Mouse (Mus musculus) CD4-positive naive resting alpha-beta T cell, adult 57 days (primary cell): ENCODE data around the gene Sema5a. TPM values are rescaled to one million over a fixed set of nuclear protein-coding genes. Genes with fewer than 3 reads are reported as not detected.

Experiments
- total RNA-seq: library from RNA; stranded (reverse); gene quantifications from one replicate; pipeline ENCODE4 v1.2.4, GENCODE M21; 2023

Sema5a gene
- 1.4 TPM for total RNA-seq

DNA sequence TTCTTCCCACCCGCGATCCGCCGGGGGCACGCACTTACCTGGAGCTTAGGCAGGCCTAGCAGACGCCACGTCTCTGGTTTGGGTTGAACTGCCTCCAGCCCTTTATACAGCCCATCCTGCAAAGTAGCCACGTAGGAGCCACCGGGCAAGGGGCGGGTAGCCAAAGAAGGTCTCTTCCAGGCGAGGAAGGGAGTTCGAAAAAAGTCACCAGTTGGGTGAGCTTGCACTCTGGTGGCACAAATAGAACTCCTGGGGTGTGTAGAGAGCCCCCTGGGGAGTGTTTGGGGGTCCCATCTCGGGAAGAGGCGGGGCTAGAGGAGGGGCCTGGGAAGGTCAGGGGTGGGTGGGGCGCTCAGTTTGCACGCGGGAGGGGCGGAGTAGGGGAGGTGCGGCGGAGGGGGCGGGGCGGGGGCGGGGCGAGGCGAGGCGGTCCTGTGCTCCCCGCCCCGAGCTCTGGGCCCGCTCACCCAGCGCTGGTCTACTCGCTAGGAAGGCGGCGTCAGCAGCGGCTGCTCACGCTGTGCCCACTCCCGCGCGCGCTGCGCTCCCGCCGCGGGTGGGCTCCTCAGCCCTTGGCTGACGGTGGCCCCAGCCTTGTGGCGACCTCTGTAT, at the start of gene Sema5a:
Gene Sema5a, plus strand, starts transcription at position 467 of the 612 bp plus-strand sequence.

Other genes starting within 250 kb of the Sema5a start
- gene Tas2r119, start 67.5 kb upstream of the Sema5a start, total RNA-seq: not detected